Mouse (Mus musculus) A20 (cell line): Measurements from ENCODE around the gene Tuba4a.

Source experiments
- DNase-seq: peaks from one replicate; pipeline ENCODE4 v3.0.0-alpha.2; 2011; ENCODE audit warnings: low read depth, low spot score

Tuba4a gene

GRCm38 (mm10) chr1:75212542-75212941 lies 7.1 kb downstream of the Tuba4a start:
- DNase-seq, result no peak

DNA sequence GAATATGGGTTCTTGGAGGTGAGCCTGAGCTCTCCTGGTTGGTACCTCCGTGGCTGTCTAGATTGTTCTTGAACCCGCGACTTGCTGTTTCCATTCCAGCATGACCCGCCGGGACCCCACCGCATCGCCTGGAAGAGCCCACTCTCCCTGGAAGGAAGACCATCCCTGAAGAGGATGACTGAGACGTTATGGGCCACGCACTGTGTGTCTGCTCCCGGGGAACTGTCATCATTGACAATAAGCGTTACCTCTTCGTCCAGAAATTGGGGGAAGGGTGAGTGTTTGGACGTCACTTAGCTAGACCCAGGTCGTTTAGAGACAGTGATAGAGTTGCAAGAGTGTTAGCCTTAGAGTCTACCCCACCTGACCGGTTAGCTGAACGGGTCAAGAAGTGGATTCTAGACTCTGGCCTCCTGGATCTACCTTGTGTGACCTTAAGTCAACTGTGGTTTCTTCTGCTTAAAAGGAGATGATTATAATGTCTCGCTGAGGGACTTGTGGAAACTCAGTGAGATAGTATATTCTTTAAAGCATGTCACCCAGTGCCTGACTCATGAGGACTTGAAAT lies 8.4 kb downstream of the Tuba4a start:
- DNase-seq, result no peak

DNA sequence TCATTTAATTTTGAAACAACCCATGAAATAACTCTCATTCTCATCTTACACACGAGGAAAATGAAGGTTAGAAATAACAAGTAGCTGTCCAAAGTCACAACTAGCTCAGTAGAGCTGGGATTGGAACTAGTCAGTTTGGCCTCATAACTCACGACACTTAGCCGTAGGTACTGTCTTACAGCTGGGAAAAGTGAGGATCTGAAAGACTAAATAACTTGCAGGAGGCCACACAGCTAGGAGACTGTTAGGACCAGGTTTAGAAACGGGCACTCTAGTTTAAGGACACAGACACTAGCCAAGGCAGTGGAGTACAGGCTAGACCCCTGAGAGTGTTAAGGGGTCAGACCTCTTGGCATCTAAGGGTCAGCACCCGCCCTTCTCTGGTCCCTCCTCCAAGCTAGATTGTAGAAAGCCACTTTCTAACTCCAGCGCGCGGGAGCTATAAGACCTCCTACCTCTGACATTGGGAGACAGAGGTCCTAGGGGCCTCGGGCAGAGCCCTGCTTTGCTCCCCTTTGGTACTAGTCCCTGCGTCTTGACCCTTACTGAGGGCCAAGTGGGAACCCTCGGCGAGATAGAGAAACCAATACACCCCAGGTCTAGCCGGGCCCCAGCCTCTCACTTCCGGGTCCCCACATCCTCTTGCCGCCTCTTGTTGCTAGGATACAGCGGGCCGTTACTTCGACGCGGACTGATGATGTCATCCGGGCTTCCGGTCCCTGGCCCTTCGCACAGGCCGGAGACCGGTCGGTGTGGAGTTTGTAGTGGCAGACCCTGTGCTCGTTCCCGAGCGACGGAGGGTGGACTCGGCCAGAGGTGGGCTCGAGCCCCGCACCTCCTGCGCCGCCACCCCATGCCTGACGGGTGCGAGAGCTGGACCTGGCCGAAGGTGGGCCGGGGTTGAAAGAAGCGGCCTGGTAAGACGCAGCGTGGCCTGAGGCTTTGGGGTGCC lies 9.3 kb downstream of the Tuba4a start, which contains the start of the genes Glb1l and Stk16:
TSS of gene Glb1l (minus strand) at position 678 of the 952 bp plus-strand sequence.
TSS of gene Stk16 (plus strand) at position 703 of the 952 bp plus-strand sequence.
- peak; percentile 97 for DNase-seq

DNA sequence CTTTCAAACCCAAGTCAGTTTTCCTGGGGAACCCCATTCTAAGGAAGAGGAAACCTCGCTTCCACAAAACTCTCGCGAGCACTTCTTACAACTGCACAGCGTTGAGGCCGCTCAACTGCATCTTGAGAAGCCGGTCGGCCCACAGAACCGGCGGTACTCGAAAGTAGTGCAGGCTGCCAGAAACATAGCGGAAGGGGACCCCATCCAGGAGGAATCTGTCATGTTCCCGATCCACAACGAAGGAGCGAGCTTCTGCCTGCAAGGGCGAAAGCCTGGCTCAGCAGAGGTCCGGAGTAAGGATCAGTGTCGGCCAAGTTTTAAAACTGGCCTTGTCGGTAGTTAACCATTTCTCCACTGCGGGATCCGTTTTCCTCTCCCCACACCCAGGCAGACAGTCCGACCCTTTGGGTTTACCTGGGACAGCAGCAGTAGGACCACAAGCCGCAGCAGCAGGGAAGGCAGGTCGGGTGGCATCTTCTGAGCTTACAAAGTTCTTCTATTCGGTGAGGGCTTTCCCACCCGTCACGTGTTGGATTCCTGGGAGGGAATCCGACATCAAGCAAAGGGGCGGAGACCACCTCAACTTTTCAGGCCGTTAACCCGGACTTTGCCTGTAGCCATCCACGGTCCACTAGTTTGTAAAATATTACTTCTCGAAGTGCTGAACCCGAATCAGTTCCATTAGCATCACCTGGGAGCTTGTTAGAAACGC lies 10.5 kb downstream of the Tuba4a start:
- DNase-seq, result no peak

GRCm38 (mm10) chr1:75201236-75201635 lies 18.4 kb downstream of the Tuba4a start:
- no peak for DNase-seq

DNA sequence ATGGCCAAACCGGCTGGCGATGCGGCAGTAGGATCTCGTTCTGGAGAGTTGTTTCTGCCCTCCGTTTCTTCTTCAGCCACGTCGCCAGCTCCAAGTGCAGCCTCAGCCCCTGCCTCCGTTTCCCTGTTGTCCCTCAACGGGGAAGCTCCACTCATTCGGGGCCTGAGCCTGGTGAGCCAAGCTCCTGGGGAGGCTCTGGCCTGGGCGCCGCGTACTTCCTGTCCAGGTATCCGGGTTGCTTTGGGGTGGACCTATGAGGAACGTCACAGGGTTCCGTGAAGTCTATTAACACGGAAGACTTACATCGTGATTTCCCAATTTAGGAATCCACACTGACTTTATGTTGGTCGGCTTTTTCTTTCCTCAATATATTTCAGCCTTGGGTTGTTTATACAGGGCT lies 27.2 kb downstream of the Tuba4a start:
- DNase-seq, result peak; percentile 87

DNA sequence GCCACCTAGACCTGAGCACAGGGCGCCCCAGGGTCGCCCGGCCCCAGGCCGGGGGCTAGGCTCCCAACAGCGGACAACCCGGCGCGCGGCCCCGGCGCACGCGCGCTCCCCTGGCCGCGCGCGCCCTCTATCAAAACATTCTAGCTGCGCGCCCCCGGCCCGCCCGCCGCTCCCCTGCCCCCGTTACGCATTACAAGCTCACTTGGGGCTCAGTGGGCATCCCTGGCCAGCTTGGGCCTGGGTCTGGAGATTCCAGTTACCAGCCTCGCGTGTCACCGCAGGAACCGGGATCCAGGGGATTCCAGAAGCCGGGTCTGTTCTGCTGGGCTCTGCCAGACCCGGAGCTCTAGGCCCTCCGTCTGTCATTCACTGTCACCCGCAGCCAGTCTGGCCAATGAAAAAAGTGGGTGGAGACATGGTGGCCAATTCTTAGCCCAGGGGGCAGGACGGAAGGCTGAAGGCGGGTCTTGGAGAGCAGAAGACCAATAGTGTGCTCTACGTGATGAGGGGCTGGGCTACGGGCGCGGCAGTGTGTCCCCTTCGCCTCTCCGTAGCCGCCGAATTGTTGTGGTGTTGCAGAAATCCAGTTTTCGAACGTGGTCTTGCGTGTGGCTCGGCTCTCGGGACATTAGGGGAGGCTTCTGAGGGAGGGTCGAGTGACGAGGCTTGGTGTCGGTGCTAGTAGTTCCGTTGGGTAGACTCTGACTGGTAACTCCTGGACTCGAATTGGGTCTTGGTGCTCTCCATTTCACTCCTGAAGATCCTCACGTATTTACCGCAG lies 27.9 kb downstream of the Tuba4a start, which contains the start of the genes Ankzf1 and Atg9a:
TSS of gene Ankzf1 (plus strand) at position 530 of the 781 bp plus-strand sequence.
TSS of gene Atg9a (minus strand) at position 575 of the 781 bp plus-strand sequence.
- DNase-seq, result peak; percentile 99

GRCm38 (mm10) chr1:75191258-75191621 lies 28.4 kb downstream of the Tuba4a start:
- DNase-seq, result no peak

- peak; percentile 33 for DNase-seq
These were observed 29.1 kb downstream of the Tuba4a start for GRCm38 (mm10) chr1:75190577-75190976.

DNA sequence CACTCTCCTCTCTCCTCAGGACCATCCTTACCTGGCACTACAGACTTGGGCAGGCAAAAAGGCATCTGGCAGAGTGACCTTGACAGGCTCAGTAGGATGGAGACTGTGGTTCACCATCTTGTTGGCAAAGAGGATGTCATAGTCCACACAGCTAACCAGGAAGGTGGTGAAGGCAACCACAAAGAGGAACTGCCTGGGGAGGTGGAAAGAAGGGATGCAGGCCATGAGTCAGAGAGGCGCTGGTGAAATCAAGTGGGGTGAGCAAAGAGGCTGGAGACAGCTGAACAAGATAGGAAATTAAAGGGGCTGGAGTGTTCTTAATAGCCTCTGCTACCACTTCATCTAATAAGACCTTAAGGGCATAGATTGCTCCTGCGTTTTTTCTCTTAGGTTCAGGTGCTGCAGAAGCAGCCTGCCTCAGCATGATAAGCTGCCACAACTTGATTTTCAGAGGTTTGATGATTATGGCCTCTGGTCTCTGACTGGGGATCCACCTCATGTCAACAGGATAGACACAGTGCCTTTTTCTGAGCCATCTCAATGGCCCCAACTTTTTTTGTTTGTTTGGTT lies 31.7 kb downstream of the Tuba4a start:
- no peak for DNase-seq

DNA sequence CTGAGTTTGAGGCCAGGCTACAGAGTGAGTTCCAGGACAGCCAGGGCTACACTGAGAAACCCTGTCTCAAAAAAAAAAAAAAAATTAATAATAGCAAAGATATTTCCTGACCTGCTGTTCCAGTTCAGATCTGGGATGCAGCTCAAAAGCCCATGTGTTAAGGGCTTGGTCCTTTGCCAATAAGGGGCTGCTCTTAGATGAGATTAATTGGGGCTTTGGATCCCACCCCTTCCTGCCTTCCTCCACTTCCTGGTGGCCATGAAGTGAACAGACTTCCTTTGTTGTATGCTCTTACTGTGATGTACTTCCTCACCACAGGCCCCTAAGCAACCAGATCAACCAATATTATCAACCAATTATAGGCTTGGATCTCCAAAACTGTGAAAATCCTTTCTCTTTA lies 32.5 kb downstream of the Tuba4a start:
- no peak for DNase-seq

- DNase-seq, result no peak
These were observed 34.2 kb downstream of the Tuba4a start for GRCm38 (mm10) chr1:75185495-75185894.

- peak; percentile 26 for DNase-seq
These were observed 37.5 kb downstream of the Tuba4a start for GRCm38 (mm10) chr1:75182160-75182559.

DNA sequence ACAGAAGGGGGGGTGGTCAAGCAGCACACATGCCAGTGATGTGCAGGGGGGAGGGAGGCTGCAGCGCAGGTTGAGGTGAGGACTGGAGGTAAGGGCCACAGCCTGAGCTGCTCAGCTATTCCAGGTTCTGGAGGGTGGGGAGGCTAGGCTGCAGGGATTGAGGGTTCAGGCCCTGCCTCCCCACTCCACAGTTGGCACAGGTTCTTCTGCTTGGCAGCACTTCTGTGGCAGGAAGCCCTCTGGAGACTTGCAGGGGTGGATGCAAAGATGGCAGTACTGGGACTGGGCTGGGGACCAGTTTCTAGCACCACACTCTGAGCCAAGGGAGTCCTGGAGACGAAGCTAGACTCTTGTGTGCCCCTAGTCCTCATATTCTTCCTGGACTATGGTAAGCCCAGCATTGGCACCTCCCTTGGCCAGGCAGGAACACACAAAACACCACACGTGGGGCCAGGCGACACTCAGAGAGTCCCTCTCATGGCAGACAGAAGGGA lies 38.2 kb downstream of the Tuba4a start:
- DNase-seq, result no peak

DNA sequence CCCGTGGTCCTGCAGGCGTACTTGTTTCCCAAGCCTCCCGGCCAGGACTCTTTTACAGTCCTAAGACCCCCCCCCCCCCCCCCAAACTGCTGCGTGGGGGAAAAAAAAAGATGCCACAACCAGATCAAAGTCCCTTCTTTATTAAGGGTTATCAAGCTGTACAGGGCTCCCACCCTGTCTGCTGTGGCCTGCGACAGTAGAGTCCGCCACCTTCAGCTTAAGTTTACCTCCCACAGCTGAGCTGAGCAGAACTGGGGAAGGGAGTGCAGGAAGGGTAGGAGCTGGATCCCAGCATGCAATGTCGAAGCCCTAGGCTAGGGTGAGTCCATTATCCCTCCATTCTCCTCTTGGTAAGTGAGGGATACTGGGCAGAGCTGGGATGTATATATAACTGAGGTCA lies 38.9 kb downstream of the Tuba4a start:
- no peak for DNase-seq

GRCm38 (mm10) chr1:75180105-75180590 lies 39.5 kb downstream of the Tuba4a start, which contains the start of gene Abcb6:
Abcb6 (minus strand) TSS chr1:75180392.
- DNase-seq, result peak; percentile 95

- DNase-seq, result peak; percentile 55
These were observed 40.1 kb downstream of the Tuba4a start for GRCm38 (mm10) chr1:75179334-75180104.

DNA sequence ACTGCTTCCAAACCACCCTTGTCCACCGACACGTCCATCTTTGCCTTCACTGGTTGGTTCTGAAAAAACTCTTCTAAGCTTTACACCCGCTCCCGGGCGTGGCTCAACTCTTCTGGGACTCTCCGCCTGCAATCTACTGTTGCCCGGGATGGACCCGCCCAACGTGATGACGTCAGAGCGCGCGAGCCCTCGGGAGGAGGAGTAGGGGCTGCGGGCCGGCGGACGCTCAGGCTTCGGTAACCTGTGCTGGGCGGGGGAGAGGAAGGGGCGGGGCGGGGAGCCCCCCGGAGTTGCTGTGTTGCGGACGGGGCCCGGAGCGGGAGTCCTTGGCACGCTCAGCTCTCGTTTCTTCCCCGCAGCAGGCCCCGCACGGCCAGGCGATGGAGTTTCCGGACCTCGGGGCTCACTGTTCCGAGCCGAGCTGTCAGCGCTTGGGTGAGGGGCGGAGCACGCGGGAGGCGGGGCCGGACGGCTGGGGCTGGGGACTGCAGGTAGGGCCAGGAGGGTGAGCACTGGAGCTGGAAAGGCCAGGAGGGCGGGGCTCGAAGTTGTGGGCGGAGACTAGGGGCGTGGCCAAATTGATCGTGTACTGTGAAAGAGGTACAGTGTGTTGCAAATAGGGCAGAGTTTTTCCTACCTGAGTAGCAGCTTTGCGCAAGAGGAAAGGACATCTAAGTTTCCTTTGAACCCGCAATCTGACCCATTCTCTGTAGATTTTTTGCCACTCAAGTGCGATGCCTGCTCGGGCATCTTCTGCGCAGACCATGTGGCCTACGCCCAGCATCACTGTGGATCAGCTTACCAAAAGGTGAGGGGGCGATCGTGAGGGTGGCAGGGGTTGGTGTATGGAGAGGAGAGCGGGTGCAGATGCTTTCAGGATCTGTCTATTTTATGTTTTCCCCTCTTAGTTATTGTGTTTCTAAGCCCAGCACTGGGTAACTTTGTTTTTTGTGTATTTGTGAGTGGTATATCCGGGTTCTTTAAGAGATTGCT lies 50.9 kb downstream of the Tuba4a start, which contains the start of gene Zfand2b:
TSS of gene Zfand2b (plus strand) at position 175 of the 993 bp plus-strand sequence.
- peak; percentile 97 for DNase-seq
